Mouse (Mus musculus) liver, embryonic 16.5 days (tissue): ENCODE data around the gene Gns. TPM values are rescaled to one million over a fixed set of nuclear protein-coding genes. Genes with fewer than 3 reads are reported as not detected.
A peak's percentile ranks its signal among the peaks of the same experiment; 100 is the strongest.
"Not testable (repeated sequence)": the region's sequence is repeated elsewhere in the genome, so short reads cannot be mapped to it uniquely, and the experiment has no call there.

Experiments
- ATAC-seq: fragments of 200-750 bp; cut with Nextera tagmentation; 2 replicates; pipeline ENCODE4 v1.8.0; 2017; ENCODE audit warnings: low read depth, mild to moderate bottlenecking, moderate number of reproducible peaks, moderate library complexity
- H3K27ac ChIP-seq: fragments of 300-500 bp; sonication (generic); 2 replicates; pipeline ENCODE4 v1.5.1; 2014; ENCODE audit warnings: mild to moderate bottlenecking, low read length
- H3K27me3 ChIP-seq: fragments of 300-500 bp; sonication (generic); 2 replicates; pipeline ENCODE4 v1.6.1; 2014; ENCODE audit warnings: low read depth, low read length, mixed read lengths; ENCODE audit not compliant: control insufficient read depth, insufficient read depth
- H3K36me3 ChIP-seq: fragments of 300-500 bp; sonication (generic); 2 replicates; pipeline ENCODE4 v1.6.1; 2014; ENCODE audit warnings: mild to moderate bottlenecking; ENCODE audit not compliant: control insufficient read depth, insufficient read depth
- H3K4me1 ChIP-seq: fragments of 300-500 bp; sonication (generic); 2 replicates; pipeline ENCODE4 v1.6.1; 2014; ENCODE audit warnings: low read depth, low read length, mixed read lengths; ENCODE audit not compliant: control insufficient read depth
- H3K4me2 ChIP-seq: fragments of 300-500 bp; sonication (generic); 2 replicates; pipeline ENCODE4 v1.6.1; 2014; ENCODE audit warnings: low read depth, low read length, mixed read lengths
- H3K4me3 ChIP-seq: fragments of 300-500 bp; sonication (generic); 2 replicates; pipeline ENCODE4 v1.5.1; 2014; ENCODE audit warnings: low read depth, mild to moderate bottlenecking, low read length
- H3K9ac ChIP-seq: fragments of 300-500 bp; sonication (generic); 2 replicates; pipeline ENCODE4 v1.6.1; 2014; ENCODE audit warnings: low read depth, low read length
- H3K9me3 ChIP-seq: fragments of 300-500 bp; sonication (generic); replicated peaks from 2 replicates; pipeline ENCODE4 v1.6.1; 2016; ENCODE audit warnings: low read length; ENCODE audit not compliant: control insufficient read depth
- WGBS: fragments of 180-500 bp; shearing (Covaris S2); extraction: QIAGEN DNeasy Blood & Tissue Kit; methylation state at CpG from one replicate; pipeline ENCODE4 v1.1.7; 2014; ENCODE audit not compliant: insufficient replicate concordance; 5-methylcytosine and 5-hydroxymethylcytosine counted together
- polyA plus RNA-seq: library from polyadenylated mRNA; unstranded; fragments of >200 nt; fragmentation: Nextera tagmentation; extraction: Ambion mirVana; gene quantifications from 2 replicates; pipeline ENCODE4 v1.2.1, GENCODE M21; 2015

Gene Gns
- polyA plus RNA-seq, 1 experiment from 2014 or later, result 22.3 TPM

DNA sequence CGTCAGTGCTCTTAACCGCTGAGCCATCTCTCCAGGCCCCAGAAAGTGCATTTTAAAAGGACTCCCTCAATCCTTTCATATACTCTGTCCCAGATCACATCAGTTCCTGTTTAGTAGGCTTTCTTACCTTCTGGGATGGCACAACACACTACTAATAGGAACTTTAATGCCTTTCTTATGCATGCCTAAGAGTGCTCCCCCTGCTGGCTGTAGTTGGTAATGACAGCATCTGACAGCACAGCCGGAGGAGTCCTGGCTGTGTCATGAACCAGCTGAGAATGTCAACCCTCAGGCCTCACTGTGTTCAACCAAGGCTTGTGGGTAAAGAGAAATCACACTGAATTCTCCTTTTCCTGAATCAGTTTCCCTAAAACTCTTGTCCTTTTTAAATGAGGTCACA lies 30.3 kb upstream of the Gns start:
- Histone ChIP-seq H3K4me3 (no peak overlapping the region), H3K27me3 (no peaks in the 10 kb centered on the region), H3K4me2 (no peak overlapping the region), H3K4me1 (no peaks in the 10 kb centered on the region), H3K9ac (no peak overlapping the region), H3K9me3 (no peaks in the 10 kb centered on the region), H3K36me3 (no peaks in the 10 kb centered on the region), H3K27ac (no peak overlapping the region)
- 61% methylated on average over 3 of the region's 3 CpGs for WGBS
- no peak for ATAC-seq

DNA sequence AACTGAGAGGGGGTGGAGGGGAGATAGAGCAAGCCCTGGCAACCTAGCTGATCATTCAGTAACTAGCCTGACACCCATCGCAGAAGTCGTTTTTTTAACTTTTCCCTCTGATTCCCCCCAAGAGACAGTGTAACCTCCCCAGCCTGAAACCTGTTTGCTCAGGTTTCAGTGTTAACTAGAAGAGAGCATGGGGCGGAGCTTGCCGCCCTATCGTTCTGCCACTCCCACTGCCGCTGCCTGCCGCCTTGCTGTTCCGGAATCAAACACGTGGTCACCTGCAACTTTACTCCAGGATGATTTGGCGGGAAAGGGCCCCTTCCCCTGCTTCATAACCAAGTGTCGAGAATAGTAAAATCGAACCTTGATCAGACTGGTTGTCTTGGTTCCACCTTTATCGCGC lies 28.4 kb upstream of the Gns start:
- not testable (repeated sequence) for H3K4me1 ChIP-seq, ATAC-seq, H3K36me3 ChIP-seq, H3K27ac ChIP-seq, H3K4me2 ChIP-seq, H3K27me3 ChIP-seq, H3K9ac ChIP-seq, H3K9me3 ChIP-seq, H3K4me3 ChIP-seq
- 64% methylated on average over 14 of the region's 14 CpGs for WGBS

DNA sequence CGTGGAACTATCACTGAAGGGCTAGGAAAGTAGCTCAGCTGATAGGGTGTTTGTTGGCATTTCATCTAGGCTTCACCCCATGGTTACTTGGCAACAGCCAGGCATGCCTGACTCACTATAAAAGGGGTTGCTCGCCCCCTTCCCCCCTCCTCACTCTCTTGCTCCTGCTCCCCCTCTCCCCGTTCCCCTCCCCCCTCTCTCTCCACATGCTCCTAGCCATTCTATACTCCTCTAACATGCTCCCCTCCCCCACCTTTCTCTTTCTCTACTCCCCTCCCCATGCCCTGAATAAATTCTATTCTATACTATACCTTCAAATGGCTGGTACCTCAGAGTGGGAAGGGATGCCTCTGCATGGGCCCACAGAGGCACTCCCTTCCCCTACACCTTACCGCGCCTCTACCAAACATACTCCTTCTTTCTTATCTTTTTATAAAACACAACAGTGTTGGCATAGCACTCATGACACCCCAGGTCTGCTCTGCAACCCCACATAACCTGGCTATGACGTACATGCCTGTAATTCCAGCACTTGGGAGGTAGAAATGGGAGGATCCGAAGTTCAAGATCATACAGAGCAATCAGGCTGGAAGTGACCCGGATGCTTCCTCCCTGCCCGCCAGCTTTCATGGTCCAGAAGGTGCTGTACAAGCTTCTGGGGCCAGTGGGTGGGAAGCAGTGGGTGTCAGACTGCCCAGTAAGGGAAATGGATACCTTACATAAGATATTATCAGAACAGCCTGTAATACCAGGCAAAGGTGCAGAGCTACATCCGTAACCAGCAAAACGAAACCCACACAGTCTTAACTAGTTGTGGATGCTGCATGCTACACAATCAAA lies 23.9 kb upstream of the Gns start:
- no peak overlapping the region for H3K27ac ChIP-seq
- H3K4me1 ChIP-seq, result no peaks in the 10 kb centered on the region
- no peak for ATAC-seq
- no peak overlapping the region for H3K4me3 ChIP-seq
- no peaks in the 10 kb centered on the region for H3K36me3 ChIP-seq
- H3K9me3 ChIP-seq, result no peaks in the 10 kb centered on the region
- H3K27me3 ChIP-seq, result no peaks in the 10 kb centered on the region
- WGBS, result 62% methylated on average over 11 of the region's 11 CpGs
- no peak overlapping the region for H3K9ac ChIP-seq
- no peak overlapping the region for H3K4me2 ChIP-seq

DNA sequence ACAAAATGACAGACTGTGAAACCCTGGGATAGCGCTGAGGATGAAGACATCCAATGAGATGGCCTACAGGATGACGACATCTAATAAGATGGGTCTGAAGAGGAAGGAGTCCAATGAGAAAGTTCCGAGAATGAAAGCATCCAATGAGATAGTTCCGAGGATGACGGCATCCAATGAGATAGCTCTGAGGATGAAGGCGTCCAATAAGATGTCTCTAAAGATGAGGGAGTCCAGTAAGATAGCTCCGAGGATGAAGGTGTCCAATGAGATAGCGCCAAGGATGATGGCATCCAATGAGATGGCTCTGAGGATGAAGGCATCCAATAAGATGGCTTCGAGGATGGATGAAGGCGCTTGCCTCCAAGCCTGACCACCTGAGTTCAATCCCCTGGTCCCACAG lies 22.6 kb upstream of the Gns start:
- Histone ChIP-seq H3K9me3 (no peaks in the 10 kb centered on the region), H3K27ac (no peak overlapping the region), H3K4me2 (no peak overlapping the region), H3K4me1 (no peaks in the 10 kb centered on the region), H3K4me3 (no peak overlapping the region), H3K27me3 (no peaks in the 10 kb centered on the region), H3K36me3 (no peaks in the 10 kb centered on the region), H3K9ac (no peak overlapping the region)
- no peak for ATAC-seq
- WGBS, result 82% methylated on average over 10 of the region's 10 CpGs

DNA sequence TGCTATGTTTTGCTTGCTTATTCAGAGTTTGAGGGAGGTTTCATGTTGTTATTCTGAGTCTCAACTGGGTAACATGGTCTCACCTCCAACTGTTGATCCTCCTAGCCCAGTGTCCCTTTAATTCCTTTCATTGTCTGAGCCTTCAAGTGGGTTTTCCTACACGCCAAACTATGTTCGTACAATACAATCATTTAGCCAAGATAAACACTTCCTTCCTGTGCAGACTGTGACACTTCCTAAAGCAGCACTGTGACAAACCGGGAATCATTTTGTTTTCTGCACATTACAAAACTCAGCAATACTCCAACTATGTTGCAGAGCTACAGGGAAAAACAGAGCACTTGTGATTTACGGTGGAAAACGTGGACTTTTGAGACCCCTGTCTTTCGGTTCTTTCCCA lies 21.0 kb upstream of the Gns start:
- no peaks in the 10 kb centered on the region for H3K9me3 ChIP-seq
- H3K27me3 ChIP-seq, result no peaks in the 10 kb centered on the region
- no peak overlapping the region for H3K4me2 ChIP-seq
- no peak overlapping the region for H3K9ac ChIP-seq
- ATAC-seq, result no peak
- no peaks in the 10 kb centered on the region for H3K36me3 ChIP-seq
- no peak overlapping the region for H3K4me3 ChIP-seq
- no peak overlapping the region for H3K27ac ChIP-seq
- 21% methylated on average over 6 of the region's 6 CpGs for WGBS
- no peaks in the 10 kb centered on the region for H3K4me1 ChIP-seq

DNA sequence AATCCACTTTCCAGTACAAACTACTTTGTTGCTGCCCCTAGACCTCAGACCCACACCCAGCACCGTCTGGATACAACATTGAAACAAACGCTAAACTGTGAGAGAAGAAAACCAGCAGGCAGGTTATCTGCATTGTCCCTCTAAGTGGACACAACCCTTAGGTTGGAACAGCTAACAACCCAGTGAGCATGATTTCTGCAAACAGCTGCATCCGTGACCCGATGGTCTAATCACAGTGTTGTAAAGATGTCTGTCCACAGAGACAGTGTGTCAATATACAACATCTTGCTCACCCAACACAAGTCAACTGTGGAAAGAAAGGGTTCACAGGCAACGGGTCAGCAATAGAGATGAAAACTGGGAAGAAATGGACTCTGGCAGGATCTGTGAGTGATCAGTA lies 15.6 kb upstream of the Gns start:
- no peak for ATAC-seq
- H3K9ac ChIP-seq, result no peak overlapping the region
- H3K4me3 ChIP-seq, result no peak overlapping the region
- peaks cover 35% of the 10 kb centered on the region for H3K27me3 ChIP-seq
- no peak overlapping the region for H3K27ac ChIP-seq
- no peaks in the 10 kb centered on the region for H3K36me3 ChIP-seq
- peaks cover 4% of the 10 kb centered on the region for H3K4me1 ChIP-seq
- H3K9me3 ChIP-seq, result no peaks in the 10 kb centered on the region
- H3K4me2 ChIP-seq, result no peak overlapping the region
- 41% methylated on average over 5 of the region's 5 CpGs for WGBS

DNA sequence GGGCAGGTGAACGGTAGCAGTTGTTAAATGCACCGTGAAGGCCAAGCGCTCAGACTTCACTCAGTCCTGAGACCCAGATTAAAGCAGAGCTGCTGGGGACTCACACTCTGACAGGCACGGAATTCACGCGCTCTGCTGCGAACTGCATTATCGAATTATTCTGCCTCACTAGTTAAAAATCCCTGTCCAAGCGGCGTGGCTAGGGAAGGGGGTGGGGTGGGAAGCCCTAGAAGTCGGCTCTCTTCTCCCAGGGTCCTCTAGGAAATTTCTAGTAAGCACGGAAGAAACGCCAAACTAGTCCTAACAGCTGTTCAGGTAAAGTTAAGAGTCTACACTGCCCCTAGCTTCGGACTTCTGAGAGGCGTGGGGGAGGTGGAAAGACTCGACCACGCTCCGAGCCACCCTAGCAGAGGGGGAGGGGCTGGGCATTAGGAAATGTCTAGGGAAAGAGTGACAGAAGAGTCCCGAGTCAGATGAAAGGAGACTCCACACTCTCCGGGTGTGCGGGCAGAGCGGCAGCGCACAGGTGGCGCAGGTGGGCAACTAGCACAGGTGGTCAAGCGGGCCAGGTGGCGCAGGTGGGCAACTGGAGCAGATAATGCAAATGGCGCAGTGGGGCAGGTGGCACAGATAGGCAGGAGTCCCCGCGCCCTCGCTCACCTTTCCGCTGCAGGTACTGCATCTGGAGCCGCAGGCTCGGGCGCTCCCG lies 14.4 kb upstream of the Gns start:
- WGBS, result 4% methylated on average over 35 of the region's 35 CpGs
- Histone ChIP-seq H3K36me3 (no peaks in the 10 kb centered on the region), H3K27ac (no peak overlapping the region), H3K4me3 (peak overlapping the region; percentile 61), H3K4me1 (peaks cover 4% of the 10 kb centered on the region), H3K27me3 (peaks cover 35% of the 10 kb centered on the region), H3K9me3 (no peaks in the 10 kb centered on the region), H3K9ac (peak overlapping the region; percentile 24; the same call in 1 of the 2 replicates), H3K4me2 (peak overlapping the region; percentile 74)
- ATAC-seq, result 0 out of 2 replicates have a peak, but pooled peaks have one; percentile 13

DNA sequence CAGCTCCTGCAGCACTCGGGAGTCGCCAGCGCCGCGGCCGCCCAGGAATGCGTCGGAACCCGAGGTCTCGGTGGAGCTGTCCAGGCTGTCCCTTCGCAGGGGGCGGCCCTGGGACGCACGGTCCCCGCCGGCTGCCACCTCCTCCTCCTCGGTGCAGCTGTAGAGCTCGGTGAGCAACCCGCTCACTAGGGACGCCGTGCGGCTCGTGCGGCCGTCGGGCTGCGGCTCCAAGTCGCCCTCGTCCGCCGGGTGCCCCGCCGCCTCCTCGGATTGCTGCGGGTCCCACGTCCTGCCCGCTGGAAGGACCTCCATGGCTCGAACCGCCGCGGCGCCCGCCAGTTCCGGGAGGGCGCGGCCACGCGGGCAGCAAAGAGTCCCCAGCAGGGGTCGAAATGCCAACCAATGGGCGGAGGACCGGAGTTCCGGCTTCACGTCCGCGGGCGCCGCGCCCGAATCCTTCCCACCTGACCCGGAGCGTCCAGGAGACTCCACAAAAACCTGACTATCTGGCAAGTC lies 13.8 kb upstream of the Gns start, which contains the start of gene Tbc1d30:
Tbc1d30 (minus strand) TSS at position 213 of the 516 bp plus-strand sequence.
- H3K27ac ChIP-seq, result no peak within 1 kb of the TSS

More for the DNA sequence above, 13.8 kb upstream of the Gns start, which contains the start of gene Tbc1d30:
- ATAC-seq, result peak; percentile 59
- Histone ChIP-seq H3K4me1 (peaks cover 4% of the 10 kb centered on the region), H3K36me3 (no peaks in the 10 kb centered on the region), H3K27me3 (peaks cover 35% of the 10 kb centered on the region), H3K9me3 (no peaks in the 10 kb centered on the region), H3K4me3 (peak within 1 kb of the TSS; percentile 61), H3K4me2 (peak within 1 kb of the TSS; percentile 74), H3K9ac (peak within 1 kb of the TSS; percentile 24; the same call in 1 of the 2 replicates)
- under 1% methylated on average over 59 of the region's 61 CpGs for WGBS
